Mouse (Mus musculus) kidney, adult 9 months (tissue): ENCODE results near the gene Adamts13.

Source experiments
- DNase-seq: peaks from one replicate; pipeline ENCODE4 v3.0.0; 2022

The Adamts13 gene

DNA sequence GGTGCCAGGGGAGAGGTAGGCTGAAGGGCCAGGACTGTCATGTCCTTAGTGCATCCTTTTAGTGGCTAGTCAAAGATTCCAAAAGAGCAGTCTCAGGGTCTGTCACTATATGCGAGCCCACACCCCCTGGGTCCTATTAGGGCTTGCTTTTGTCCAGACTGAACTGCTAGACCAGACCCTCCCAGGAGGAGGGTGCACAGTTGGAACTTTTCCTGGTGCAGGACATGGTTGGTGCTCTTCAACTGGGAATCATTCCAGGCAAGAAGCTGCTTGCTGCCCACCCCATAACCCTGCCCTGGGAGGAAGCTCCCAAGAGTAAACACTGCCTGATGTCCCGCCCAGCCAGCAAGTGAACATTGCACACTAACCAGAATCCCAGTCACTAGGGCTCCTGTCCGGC lies at the start of gene Adamts13:
Adamts13 (plus strand) TSS at position 301 of the 400 bp plus-strand sequence.
- DNase-seq: no peak

GRCm38 (mm10) chr2:26927745-26928476 lies 45.3 kb upstream of the Adamts13 start:
- DNase-seq: peak; percentile 57

DNA sequence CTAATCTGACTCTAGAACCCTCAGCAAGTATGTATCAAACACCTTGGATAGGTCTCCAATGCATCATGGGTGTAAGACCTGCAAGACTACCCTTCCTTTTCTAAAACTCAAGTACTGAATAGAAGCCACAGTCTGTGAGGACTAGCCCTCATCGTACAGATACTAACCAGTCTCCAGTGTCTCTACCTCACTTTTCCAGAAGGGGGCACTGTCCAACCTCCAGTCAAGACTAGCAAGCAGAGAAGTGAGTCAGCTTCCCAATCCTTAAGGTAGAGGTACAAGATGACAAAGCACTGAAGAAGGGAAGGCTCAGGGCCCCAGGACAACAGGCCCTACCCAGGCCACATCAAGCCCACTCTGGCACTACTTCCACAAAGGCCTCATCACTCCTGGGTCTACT lies 42.8 kb upstream of the Adamts13 start:
- DNase-seq: peak; percentile 82

DNA sequence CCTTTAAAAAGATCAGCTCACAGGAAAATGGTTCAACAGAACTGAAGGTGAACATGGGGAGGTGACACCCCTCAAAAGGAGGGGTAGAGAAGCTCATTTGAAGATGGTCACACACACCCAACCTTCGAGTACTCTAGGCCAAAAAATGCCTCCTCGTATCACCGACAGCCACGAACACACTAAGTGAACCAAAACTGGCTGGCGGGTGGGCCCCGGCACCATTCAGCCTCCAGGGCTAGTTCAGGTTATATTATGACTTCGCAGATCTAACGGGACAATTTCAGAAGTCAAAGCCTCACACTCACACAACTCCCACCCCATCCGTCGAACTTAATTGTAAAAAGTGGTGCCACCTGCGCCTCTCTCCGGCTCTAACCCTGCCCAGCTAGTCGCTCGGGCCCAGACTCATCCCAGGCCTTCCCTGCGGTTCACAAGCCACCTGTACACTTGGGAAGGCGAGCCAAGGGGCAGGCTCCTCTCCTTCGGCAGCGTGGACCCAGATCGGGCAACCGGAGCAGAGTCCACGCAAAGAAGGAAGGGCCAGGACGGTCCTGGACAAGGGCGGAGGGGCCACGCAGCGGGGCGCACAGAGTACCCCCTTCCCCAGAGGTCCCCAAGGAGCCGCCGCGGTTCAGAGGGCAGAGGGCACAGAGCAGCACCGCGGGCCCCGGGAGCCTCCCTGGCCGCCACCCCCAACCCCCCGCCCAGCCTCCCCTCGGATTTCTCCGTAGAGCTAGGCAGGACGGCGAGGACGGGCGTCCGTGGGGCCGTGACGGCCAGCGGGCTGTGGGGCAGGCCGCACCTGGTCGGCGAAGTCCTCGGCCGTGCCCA lies 40.5 kb upstream of the Adamts13 start:
- peak; percentile 72 for DNase-seq

- peak; percentile 97 for DNase-seq
Observed at GRCm38 (mm10) chr2:26933304-26934055, 39.7 kb upstream of the Adamts13 start, which contains the start of the genes Surf4 and Stkld1. Gene Surf4, minus strand, starts transcription at chr2:26933928. Gene Stkld1, plus strand, starts transcription at chr2:26934047.

DNA sequence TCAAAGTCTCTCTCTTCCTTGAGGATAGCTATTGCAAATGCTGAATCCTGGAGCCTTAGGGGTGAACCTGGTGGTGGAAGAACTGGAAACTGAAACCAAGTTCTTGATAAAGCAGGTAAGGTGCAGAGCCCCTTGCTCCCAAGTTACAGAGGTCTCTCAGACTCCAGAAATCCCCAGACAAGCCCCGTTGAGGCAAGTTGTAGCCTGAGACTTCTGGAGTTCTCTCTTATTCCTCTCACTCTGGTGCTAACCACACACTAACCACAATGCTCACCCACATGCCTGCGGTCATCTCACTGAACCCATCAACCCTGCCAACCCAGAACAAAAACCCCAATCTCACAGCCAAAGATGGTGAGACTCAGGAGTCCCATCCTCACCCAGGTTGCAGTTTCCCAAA lies 37.9 kb upstream of the Adamts13 start:
- no peak for DNase-seq

DNA sequence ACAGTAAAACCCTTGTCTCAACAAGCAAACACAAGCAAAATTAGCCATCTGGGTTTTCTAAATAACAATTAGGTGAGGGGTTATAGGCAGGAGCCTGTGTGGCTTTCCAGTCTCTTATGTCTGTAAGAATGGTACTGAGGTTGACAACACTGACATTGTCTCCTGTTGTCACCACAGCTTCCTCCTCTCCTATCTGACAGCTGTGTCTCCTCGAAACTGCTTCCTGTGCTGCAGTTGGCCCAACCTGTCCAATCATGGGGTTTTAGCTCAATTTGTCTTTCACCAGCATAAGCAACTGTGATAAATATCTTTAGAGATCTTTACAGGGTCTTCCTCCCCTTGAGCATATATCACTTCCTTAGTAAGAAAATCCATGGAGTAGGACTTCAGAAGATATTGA lies 36.8 kb upstream of the Adamts13 start:
- DNase-seq: no peak

- DNase-seq: no peak
Observed at GRCm38 (mm10) chr2:26941539-26941938, 31.7 kb upstream of the Adamts13 start.

GRCm38 (mm10) chr2:26943253-26943652 lies 30.0 kb upstream of the Adamts13 start:
- DNase-seq: no peak

- DNase-seq: no peak
Observed at GRCm38 (mm10) chr2:26950411-26950810, 22.8 kb upstream of the Adamts13 start.

GRCm38 (mm10) chr2:26951346-26951905 lies 21.8 kb upstream of the Adamts13 start:
- no peak for DNase-seq

DNA sequence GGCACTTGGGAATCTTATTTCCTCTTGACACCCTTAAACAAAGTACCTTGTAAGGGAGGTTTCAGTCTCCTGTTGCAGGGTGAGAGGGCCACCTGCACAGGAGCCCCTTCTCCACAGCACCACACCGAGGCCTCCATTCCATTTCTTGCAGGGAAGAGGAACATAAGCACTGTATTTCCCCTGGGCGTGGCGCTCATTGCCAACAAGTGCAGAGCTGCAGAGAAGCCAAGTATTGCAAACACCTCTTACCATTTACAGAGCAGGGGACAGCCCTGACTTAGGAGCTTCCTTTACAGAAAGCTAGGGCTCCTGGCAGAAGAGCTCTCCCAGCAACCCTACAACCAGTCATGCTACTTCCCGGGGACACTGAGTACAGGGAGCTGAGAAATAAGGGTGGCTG lies 21.0 kb upstream of the Adamts13 start:
- DNase-seq: no peak

DNA sequence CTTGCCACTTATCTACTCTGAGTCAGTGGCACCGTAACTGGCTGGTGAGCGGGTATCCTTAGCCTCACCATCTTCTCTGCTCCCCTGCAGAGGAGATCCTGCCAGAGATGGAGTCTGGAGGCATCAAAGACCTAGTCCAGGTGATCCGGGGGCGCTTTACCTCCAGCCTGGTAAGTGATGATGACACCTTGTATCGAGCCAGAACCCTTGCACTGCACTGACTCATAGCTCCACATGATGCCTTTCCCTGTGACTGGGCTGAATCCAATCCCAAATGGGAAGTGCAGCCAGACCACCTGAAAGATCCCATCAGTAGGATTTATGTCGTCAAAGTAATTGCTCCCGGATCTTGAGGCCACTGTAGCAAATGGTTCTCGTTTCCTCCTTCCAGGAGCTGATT lies 20.4 kb upstream of the Adamts13 start:
- no peak for DNase-seq

- no peak for DNase-seq
Observed at GRCm38 (mm10) chr2:26954735-26955395, 18.4 kb upstream of the Adamts13 start.

DNA sequence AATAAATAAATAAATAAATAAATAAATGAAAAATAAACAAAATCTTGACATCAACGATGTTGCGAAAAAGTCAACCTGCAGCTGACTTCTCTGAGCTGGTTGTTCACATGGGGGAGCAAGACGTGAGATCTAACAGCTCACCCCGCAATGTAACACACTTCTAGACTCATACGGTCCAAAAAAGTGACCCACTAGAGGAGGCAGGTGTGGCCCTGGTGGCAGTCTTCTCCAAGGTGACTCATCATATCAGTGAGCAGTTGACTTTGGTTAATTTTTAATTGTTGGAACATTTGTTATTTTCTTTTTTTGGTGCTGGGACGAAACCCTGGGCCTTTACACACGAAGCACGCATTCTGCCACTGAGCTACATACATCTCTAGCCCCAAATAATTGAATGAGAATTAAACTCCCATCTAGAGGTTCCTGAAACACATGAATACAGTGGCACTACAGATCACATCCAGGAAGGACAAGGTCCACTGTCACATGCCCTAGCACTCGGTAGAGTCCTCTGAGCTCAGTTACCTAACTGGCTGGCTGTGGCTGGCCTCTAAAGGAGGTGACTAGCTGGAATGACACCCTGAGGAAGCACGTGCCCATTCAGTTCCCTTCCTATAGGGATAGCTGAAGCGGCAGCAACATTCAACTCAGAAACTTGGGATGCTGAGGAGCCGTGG lies 16.3 kb upstream of the Adamts13 start:
- peak; percentile 40 for DNase-seq

DNA sequence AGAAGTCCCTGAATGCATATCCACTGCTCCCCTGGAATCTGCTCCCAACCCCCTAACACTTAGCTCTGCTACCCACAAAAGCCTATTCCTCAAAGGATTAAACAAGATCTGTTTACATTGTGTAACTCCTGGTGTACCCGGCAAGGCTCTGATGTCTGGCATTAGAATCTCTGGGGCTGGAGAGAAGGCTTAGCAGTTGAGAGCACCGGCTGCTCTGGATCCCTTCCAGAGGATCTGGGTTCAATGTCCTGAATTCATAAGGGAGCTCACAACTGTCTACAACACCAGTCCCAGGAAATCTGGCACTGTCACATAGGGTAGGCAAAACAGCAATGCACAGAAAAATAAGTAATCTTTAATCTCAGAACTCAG lies 15.7 kb upstream of the Adamts13 start:
- peak; percentile 33 for DNase-seq

GRCm38 (mm10) chr2:26960756-26961155 lies 12.5 kb upstream of the Adamts13 start:
- DNase-seq: peak; percentile 43

GRCm38 (mm10) chr2:26963923-26964723 lies 9.1 kb upstream of the Adamts13 start, which contains the start of gene Rexo4:
Gene Rexo4, minus strand, starts transcription at chr2:26964386.
- peak; percentile 94 for DNase-seq

DNA sequence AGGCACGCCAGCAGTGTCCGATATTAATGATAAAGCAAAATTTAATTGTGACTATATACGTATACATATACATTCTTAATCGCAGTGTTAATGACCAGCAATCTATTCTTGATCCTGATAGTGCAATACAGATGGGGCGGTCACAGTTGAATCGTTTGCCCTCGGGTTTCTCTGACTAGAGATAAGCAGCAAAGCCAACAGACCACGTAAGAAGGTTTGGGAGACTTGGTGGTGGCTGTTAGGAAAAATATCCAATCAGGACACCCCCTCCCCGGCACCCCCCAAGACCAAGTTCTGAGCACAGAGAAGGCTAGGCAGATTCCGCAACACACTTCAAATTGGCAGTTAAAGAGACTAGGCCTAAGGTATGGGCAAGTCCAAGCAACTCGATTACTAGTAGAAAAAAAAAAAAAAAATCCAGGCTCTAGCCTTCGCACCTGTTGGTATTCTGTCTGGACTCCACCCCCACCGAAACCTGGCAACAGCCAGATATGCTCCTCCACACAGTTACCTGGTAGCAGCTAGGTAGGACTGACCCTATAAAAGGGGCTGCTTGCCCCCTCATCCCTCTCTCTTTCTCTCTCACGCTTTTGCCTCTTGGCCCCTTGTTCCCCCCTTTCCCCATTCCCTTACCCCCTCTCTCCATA lies 8.4 kb upstream of the Adamts13 start:
- no peak for DNase-seq

DNA sequence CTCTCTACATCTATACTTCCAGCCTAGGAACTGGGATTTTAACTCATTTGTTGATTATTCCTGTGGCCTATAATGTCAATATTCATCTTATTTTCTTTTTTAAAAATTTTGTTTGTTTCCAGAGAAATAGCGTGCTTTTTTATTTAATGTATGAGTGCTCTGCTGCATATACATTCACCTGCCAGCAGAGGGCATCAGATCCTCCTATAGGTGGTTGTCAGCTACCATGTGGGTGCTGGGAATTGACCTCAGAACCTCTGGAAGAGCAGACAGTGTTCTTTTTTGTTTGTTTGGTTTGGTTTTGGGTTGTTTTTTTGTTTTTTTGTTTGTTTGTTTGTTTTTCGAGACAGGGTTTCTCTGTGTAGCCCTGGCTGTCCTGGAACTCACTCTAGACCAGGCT lies 6.0 kb upstream of the Adamts13 start:
- DNase-seq: no peak
